20 mouse cellular contexts compared by ENCODE assay signal in the genomic region with DNA sequence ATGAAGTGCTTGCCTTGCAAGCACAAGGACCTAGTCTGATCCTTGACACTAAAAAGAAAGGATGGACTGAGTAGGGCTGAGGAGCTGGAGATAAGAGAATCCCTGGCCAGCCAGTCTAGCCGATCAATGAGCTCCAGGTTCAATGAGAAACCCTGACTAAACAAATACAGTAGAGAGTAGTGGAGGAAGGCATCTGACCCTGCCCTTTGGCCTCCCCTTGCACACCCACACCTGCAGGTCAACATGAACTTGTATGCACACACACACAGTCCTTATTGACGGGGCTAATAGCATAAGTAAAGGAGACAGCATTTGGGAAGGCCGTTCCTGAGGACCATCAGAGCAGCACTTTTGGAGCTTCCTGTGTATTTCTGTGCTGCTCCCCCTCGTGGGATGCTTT.
DNase-seq lines count a peak whose midpoint lies in the region; ATAC-seq and TF ChIP-seq lines count a peak whose summit lies in the region.
"Had no signal": no experiment of that assay in that cellular context is flagged by ENCODE, and none has a peak within 500 bp of the region (broad histone marks: within the 10 kb centered on the region; RNA-seq: fewer than 3 reads in every experiment).

No protein-coding gene starts in this region.

- TF ChIP-seq CTCF in liver, adult 2 months (IDR thresholded peaks at IDR 0.05; ENCODE audit: low read depth, low read length): no peak
- no peak for TF ChIP-seq CTCF in midbrain, postnatal 0 days (IDR thresholded peaks at IDR 0.05)

- no peaks in the 10 kb centered on the region for H3K9me3 ChIP-seq in liver, embryonic 12.5 days (replicated peaks)
- H3K9me3 ChIP-seq in liver, embryonic 16.5 days (replicated peaks; ENCODE audit: control insufficient read depth, low read length): no peaks in the 10 kb centered on the region
- H3K9me3 ChIP-seq in midbrain, postnatal 0 days (ENCODE audit: low read length): no peaks in the 10 kb centered on the region
- H3K9me3 ChIP-seq: embryonic facial prominence, embryonic 10.5 days; embryonic facial prominence, embryonic 12.5 days; forebrain, embryonic 13.5 days; forebrain, embryonic 15.5 days had no signal

- 0 out of 2 replicates have a peak, but pooled peaks have one; percentile 55 for ATAC-seq in liver, embryonic 12.5 days
- ATAC-seq in liver, embryonic 16.5 days (ENCODE audit: low read depth): peak; percentile 79
- ATAC-seq in midbrain, postnatal 0 days (ENCODE audit: low FRiP score): no peak
- ATAC-seq: forebrain, embryonic 13.5 days; forebrain, embryonic 15.5 days had no signal

- 18% methylated on average over 4 of the region's 4 CpGs for WGBS in liver, adult 2 months
- WGBS in liver, embryonic 12.5 days (ENCODE audit: insufficient replicate concordance): 50% methylated on average over 4 of the region's 4 CpGs
- WGBS in liver, embryonic 16.5 days (ENCODE audit: insufficient replicate concordance): 36% methylated on average over 4 of the region's 4 CpGs
- 82% methylated on average over 4 of the region's 4 CpGs for WGBS in midbrain, postnatal 0 days

- H3K27me3 ChIP-seq in liver, adult 2 months (ENCODE audit: control insufficient read depth, insufficient read depth, low read length): no peaks in the 10 kb centered on the region
- H3K27me3 ChIP-seq in liver, embryonic 12.5 days (replicated peaks): no peaks in the 10 kb centered on the region
- no peaks in the 10 kb centered on the region for H3K27me3 ChIP-seq in liver, embryonic 16.5 days (ENCODE audit: control insufficient read depth, insufficient read depth, low read depth, low read length)
- no peaks in the 10 kb centered on the region for H3K27me3 ChIP-seq in midbrain, postnatal 0 days (ENCODE audit: insufficient read depth, low read length)
- H3K27me3 ChIP-seq: embryonic facial prominence, embryonic 12.5 days; forebrain, embryonic 13.5 days; forebrain, embryonic 15.5 days had no signal

- no peak overlapping the region for H3K9ac ChIP-seq in liver, adult 2 months (ENCODE audit: low read depth, low read length)
- no peak overlapping the region for H3K9ac ChIP-seq in liver, embryonic 12.5 days
- H3K9ac ChIP-seq in liver, embryonic 16.5 days (ENCODE audit: low read depth, low read length): no peak overlapping the region
- H3K9ac ChIP-seq in midbrain, postnatal 0 days (replicated peaks; ENCODE audit: low read length, poor library complexity, severe bottlenecking): no peak overlapping the region
- H3K9ac ChIP-seq: embryonic facial prominence, embryonic 12.5 days; forebrain, embryonic 13.5 days; forebrain, embryonic 15.5 days had no signal

- H3K27ac ChIP-seq in liver, adult 2 months (replicated peaks; ENCODE audit: insufficient read depth, low read depth, low read length): no peak overlapping the region
- no peak overlapping the region for H3K27ac ChIP-seq in liver, embryonic 12.5 days
- H3K27ac ChIP-seq in liver, embryonic 16.5 days (ENCODE audit: low read length): no peak overlapping the region
- no peak overlapping the region for H3K27ac ChIP-seq in midbrain, postnatal 0 days (ENCODE audit: low read depth, low read length)
- H3K27ac ChIP-seq: embryonic facial prominence, embryonic 10.5 days; embryonic facial prominence, embryonic 12.5 days; forebrain, embryonic 13.5 days; forebrain, embryonic 15.5 days had no signal

- TF ChIP-seq POLR2A in liver, adult 2 months (IDR thresholded peaks at IDR 0.05; ENCODE audit: extremely low read depth, insufficient read depth, low read length): no peak

- H3K4me1 ChIP-seq in liver, adult 2 months (ENCODE audit: control insufficient read depth, insufficient read depth, low read length): peaks cover 3% of the 10 kb centered on the region
- H3K4me1 ChIP-seq in liver, embryonic 12.5 days: no peaks in the 10 kb centered on the region
- no peaks in the 10 kb centered on the region for H3K4me1 ChIP-seq in liver, embryonic 16.5 days (ENCODE audit: control insufficient read depth, low read depth, low read length)
- H3K4me1 ChIP-seq in midbrain, postnatal 0 days (ENCODE audit: insufficient read depth, low read length): no peaks in the 10 kb centered on the region
- H3K4me1 ChIP-seq: embryonic facial prominence, embryonic 10.5 days; embryonic facial prominence, embryonic 12.5 days; forebrain, embryonic 13.5 days; forebrain, embryonic 15.5 days had no signal

- peak; percentile 65 for DNase-seq in liver, adult 2 months (ENCODE audit: extremely low read depth, low read depth, low spot score)
- no peak for DNase-seq in midbrain, postnatal 0 days (ENCODE audit: low spot score)
- no peak for DNase-seq in urinary bladder, postnatal 10 days (ENCODE audit: low spot score)
- no peak for DNase-seq in lung, postnatal 25 days (ENCODE audit: low spot score)
- DNase-seq in urinary bladder, adult 2 months (ENCODE audit: low spot score): no peak
- DNase-seq: adrenal gland, adult 2 months; adrenal gland, postnatal 10 days; adrenal gland, postnatal 25 days; cerebellum, adult 11 months; cerebellum, adult 18-20 months; cerebellum, adult 8-10 months; cerebellum, adult 9-11 months; cerebellum, postnatal 14 days; cerebellum, postnatal 36 days had no signal

- no peaks in the 10 kb centered on the region for H3K36me3 ChIP-seq in liver, adult 2 months (ENCODE audit: control insufficient read depth, insufficient read depth, low read length)
- no peaks in the 10 kb centered on the region for H3K36me3 ChIP-seq in liver, embryonic 12.5 days
- no peaks in the 10 kb centered on the region for H3K36me3 ChIP-seq in liver, embryonic 16.5 days (ENCODE audit: control insufficient read depth, insufficient read depth)
- H3K36me3 ChIP-seq in midbrain, postnatal 0 days (ENCODE audit: insufficient read depth, low read length): no peaks in the 10 kb centered on the region
- H3K36me3 ChIP-seq: embryonic facial prominence, embryonic 10.5 days; embryonic facial prominence, embryonic 12.5 days; forebrain, embryonic 15.5 days had no signal

- H3K4me2 ChIP-seq in liver, embryonic 12.5 days: no peak overlapping the region
- no peak overlapping the region for H3K4me2 ChIP-seq in liver, embryonic 16.5 days (ENCODE audit: low read depth, low read length)
- no peak overlapping the region for H3K4me2 ChIP-seq in midbrain, postnatal 0 days (ENCODE audit: low read depth, low read length, poor library complexity, severe bottlenecking)
- H3K4me2 ChIP-seq: embryonic facial prominence, embryonic 12.5 days; forebrain, embryonic 13.5 days; forebrain, embryonic 15.5 days had no signal

- no peak overlapping the region for H3K4me3 ChIP-seq in liver, adult 2 months (ENCODE audit: insufficient read depth, low read depth, low read length)
- no peak overlapping the region for H3K4me3 ChIP-seq in liver, embryonic 12.5 days
- H3K4me3 ChIP-seq in liver, embryonic 16.5 days (ENCODE audit: low read depth, low read length): no peak overlapping the region
- no peak overlapping the region for H3K4me3 ChIP-seq in midbrain, postnatal 0 days (ENCODE audit: low read depth, low read length)
- H3K4me3 ChIP-seq: embryonic facial prominence, embryonic 10.5 days; embryonic facial prominence, embryonic 12.5 days; forebrain, embryonic 13.5 days; forebrain, embryonic 15.5 days had no signal

- H3K79me2 ChIP-seq in liver, adult 2 months (ENCODE audit: control insufficient read depth, insufficient read depth, low read length): no peaks in the 10 kb centered on the region
